Comparison of ENCODE assay signal across 35 mouse cellular contexts in the genomic region with DNA sequence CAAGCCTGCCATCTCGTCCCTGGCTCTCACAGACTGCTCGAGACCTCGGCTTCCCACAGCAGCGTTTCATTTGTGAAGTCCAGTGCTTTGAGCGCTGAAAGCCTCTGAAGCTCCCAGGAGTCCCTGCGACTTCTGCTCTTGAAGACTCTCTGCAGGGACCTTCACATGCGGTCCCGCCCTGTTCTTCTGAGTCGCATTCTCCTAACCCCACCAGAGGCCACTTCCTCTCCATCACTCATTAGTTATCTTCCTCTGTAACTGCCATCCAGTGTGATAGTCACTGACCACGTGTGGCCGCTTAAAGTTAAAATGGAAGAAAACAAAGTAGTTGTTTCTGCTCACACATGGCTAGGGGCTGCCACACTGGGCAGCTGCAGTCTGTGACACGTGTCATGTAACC. TPM values are rescaled to one million over a fixed set of nuclear protein-coding genes. Genes with fewer than 3 reads are reported as not detected.
DNase-seq lines count a peak whose midpoint lies in the region; ATAC-seq and TF ChIP-seq lines count a peak whose summit lies in the region.
"Had no signal": no experiment of that assay in that cellular context is flagged by ENCODE, and none has a peak within 500 bp of the region (broad histone marks: within the 10 kb centered on the region; RNA-seq: fewer than 3 reads in every experiment).

No protein-coding gene starts in this region.

- WGBS in liver, embryonic 12.5 days (ENCODE audit: insufficient replicate concordance) = 22% methylated on average over 12 of the region's 12 CpGs
- 19% methylated on average over 12 of the region's 12 CpGs for WGBS in liver, postnatal 0 days (ENCODE audit: insufficient replicate concordance)

- ATAC-seq in liver, embryonic 12.5 days = no peak
- ATAC-seq in liver, postnatal 0 days = no peak
- peak; percentile 78 for ATAC-seq in megakaryocyte, adult 5-6 weeks (ENCODE audit: poor library complexity, severe bottlenecking)
- ATAC-seq: forebrain, embryonic 15.5 days; intestine, embryonic 15.5 days had no signal

- H3K79me2 ChIP-seq in MEL (ENCODE audit: control insufficient read depth, insufficient read depth, low read length, poor library complexity) = no peaks in the 10 kb centered on the region

- no peak overlapping the region for H3K9ac ChIP-seq in liver, embryonic 12.5 days
- H3K9ac ChIP-seq in liver, postnatal 0 days (replicated peaks) = no peak overlapping the region
- no peak overlapping the region for H3K9ac ChIP-seq in MEL (ENCODE audit: control insufficient read depth, low read depth, low read length, poor library complexity, severe bottlenecking)
- H3K9ac ChIP-seq: embryonic facial prominence, embryonic 12.5 days; forebrain, embryonic 15.5 days; heart, embryonic 15.5 days; hindbrain, embryonic 12.5 days; intestine, embryonic 15.5 days; neural tube, embryonic 12.5 days had no signal

- H3K4me3 ChIP-seq in liver, embryonic 12.5 days = no peak overlapping the region
- no peak overlapping the region for H3K4me3 ChIP-seq in liver, postnatal 0 days (ENCODE audit: low read depth, low read length)
- no peak overlapping the region for H3K4me3 ChIP-seq in MEL (ENCODE audit: control insufficient read depth in 1 of 2, insufficient read depth in 1 of 2, low read depth in 2 of 2, low read length in 2 of 2)
- H3K4me3 ChIP-seq: embryonic facial prominence, embryonic 12.5 days; forebrain, embryonic 15.5 days; gastrocnemius, adult 2 months; heart, embryonic 15.5 days; hindbrain, embryonic 12.5 days; intestine, embryonic 15.5 days; myocyte; neural tube, embryonic 12.5 days had no signal

- 0 out of 2 replicates have a peak, but pooled peaks cover 8% of the 10 kb centered on the region for H3K4me1 ChIP-seq in liver, embryonic 12.5 days
- no peaks in the 10 kb centered on the region for H3K4me1 ChIP-seq in liver, postnatal 0 days (ENCODE audit: insufficient read depth)
- H3K4me1 ChIP-seq in MEL (ENCODE audit: control insufficient read depth in 1 of 2, insufficient read depth in 2 of 2, low read length in 2 of 2) = peaks cover 0 to 4% of the 10 kb centered on the region in 2 experiments; a peak in 1 of 4 replicates
- H3K4me1 ChIP-seq: forebrain, embryonic 15.5 days; heart, embryonic 15.5 days; hindbrain, embryonic 12.5 days; intestine, embryonic 15.5 days; neural tube, embryonic 12.5 days had no signal

- no peak for TF ChIP-seq POLR2A in MEL (IDR thresholded peaks at IDR 0.05; ENCODE audit: control insufficient read depth in 1 of 2, insufficient read depth in 1 of 2, low read depth in 1 of 2, low read length in 2 of 2, poor library complexity in 1 of 2)

- H3K9me3 ChIP-seq in liver, embryonic 12.5 days (replicated peaks) = no peaks in the 10 kb centered on the region
- no peaks in the 10 kb centered on the region for H3K9me3 ChIP-seq in liver, postnatal 0 days (ENCODE audit: low read length)
- no peaks in the 10 kb centered on the region for H3K9me3 ChIP-seq in MEL (replicated peaks; ENCODE audit: insufficient read depth, low read length)
- H3K9me3 ChIP-seq: forebrain, embryonic 15.5 days; heart, embryonic 15.5 days; hindbrain, embryonic 12.5 days; intestine, embryonic 15.5 days had no signal

- H3K27me3 ChIP-seq in liver, embryonic 12.5 days (replicated peaks) = peaks cover 19% of the 10 kb centered on the region
- H3K27me3 ChIP-seq in liver, postnatal 0 days (ENCODE audit: insufficient read depth, low read length) = peaks cover 7% of the 10 kb centered on the region; the same call in 1 of the 2 replicates
- no peaks in the 10 kb centered on the region for H3K27me3 ChIP-seq in MEL (ENCODE audit: control insufficient read depth in 1 of 2, insufficient read depth in 2 of 2, low read length in 2 of 2)
- H3K27me3 ChIP-seq: embryonic facial prominence, embryonic 12.5 days; forebrain, embryonic 15.5 days; heart, embryonic 15.5 days; hindbrain, embryonic 12.5 days; intestine, embryonic 15.5 days; neural tube, embryonic 12.5 days had no signal

- TF ChIP-seq RAD21 in MEL (IDR thresholded peaks at IDR 0.05; ENCODE audit: low read depth, low read length) = no peak

- DNase-seq in liver, postnatal 0 days = no peak
- peak; percentile 48 for DNase-seq in MEL (ENCODE audit: low read depth, low spot score)
- DNase-seq in spleen, adult 18-20 months = no peak
- no peak for DNase-seq in gastrocnemius, postnatal 10 days
- no peak for DNase-seq in cerebellum, adult 11 months
- DNase-seq: adrenal gland, postnatal 10 days; B cell, adult 2 months; cerebellum, postnatal 36 days; embryo, embryonic 11 days; gastrocnemius, adult 2 months; kidney, adult 2 months; kidney, postnatal 4 days; layer of hippocampus, adult 9-11 months; lung, adult 2 months; lung, postnatal 14 days; midbrain, embryonic 14.5 days; right cerebral cortex, adult 18-20 months; thymus, postnatal 4 days had no signal

- H3K36me3 ChIP-seq in liver, embryonic 12.5 days = no peaks in the 10 kb centered on the region
- H3K36me3 ChIP-seq in liver, postnatal 0 days (replicated peaks; ENCODE audit: insufficient read depth, low read length) = no peaks in the 10 kb centered on the region
- H3K36me3 ChIP-seq in MEL (ENCODE audit: control insufficient read depth in 1 of 2, insufficient read depth in 2 of 2, low read length in 2 of 2) = no peaks in the 10 kb centered on the region
- H3K36me3 ChIP-seq: heart, embryonic 15.5 days; intestine, embryonic 15.5 days had no signal

- 0 out of 2 replicates have a peak overlapping the region, but pooled peaks have one; percentile 19 for H3K4me2 ChIP-seq in liver, embryonic 12.5 days
- no peak overlapping the region for H3K4me2 ChIP-seq in liver, postnatal 0 days (ENCODE audit: low read depth, low read length)
- H3K4me2 ChIP-seq: embryonic facial prominence, embryonic 12.5 days; forebrain, embryonic 15.5 days; heart, embryonic 15.5 days; hindbrain, embryonic 12.5 days; intestine, embryonic 15.5 days; neural tube, embryonic 12.5 days had no signal

- no peak overlapping the region for H3K27ac ChIP-seq in liver, embryonic 12.5 days
- no peak overlapping the region for H3K27ac ChIP-seq in liver, postnatal 0 days (ENCODE audit: low read depth)
- H3K27ac ChIP-seq in MEL (ENCODE audit: control insufficient read depth, low read depth, low read length) = no peak overlapping the region
- H3K27ac ChIP-seq: embryonic facial prominence, embryonic 12.5 days; forebrain, embryonic 15.5 days; gastrocnemius, adult 2 months; heart, embryonic 15.5 days; hindbrain, embryonic 12.5 days; intestine, embryonic 15.5 days; kidney, postnatal 0 days; neural tube, embryonic 12.5 days had no signal

- no peak for TF ChIP-seq EP300 in liver, postnatal 0 days (IDR thresholded peaks at IDR 0.05; ENCODE audit: low read depth)
- TF ChIP-seq EP300 in MEL (IDR thresholded peaks at IDR 0.05; ENCODE audit: low read depth in 1 of 2, low read length in 2 of 2) = no peak

- no peak for TF ChIP-seq CTCF in liver, postnatal 0 days (IDR thresholded peaks at IDR 0.05; ENCODE audit: low read depth)
- TF ChIP-seq CTCF in MEL (IDR thresholded peaks at IDR 0.05 in 2 of 3, conservative IDR thresholded peaks at IDR 0.05 in 1 of 3; ENCODE audit: control insufficient read depth in 1 of 3, insufficient read depth in 1 of 3, low read depth in 2 of 3, low read length in 3 of 3, poor library complexity in 1 of 3, severe bottlenecking in 1 of 3) = no peak

TF ChIP-seq in MEL, 35 proteins besides CTCF, POLR2A, EP300 and RAD21:
- TF ChIP-seq BHLHE40 (IDR thresholded peaks at IDR 0.05; ENCODE audit: borderline replicate concordance, low read depth, low read length) = no peak
- TF ChIP-seq MYC (IDR thresholded peaks at IDR 0.05; ENCODE audit: low read depth, low read length) = 0 out of 2 replicates have a peak, but pooled peaks have one; percentile 47
TF ChIP-seq in MEL: peak in this region for 1.

RNA-seq across cellular contexts. Expression of a gene that starts 48.5 kb away (rescaled TPM):
- 4.4 and 5.2 TPM in 2 replicates for polyA plus RNA-seq in liver, embryonic 12.5 days (2016; fragmentation: Nextera tagmentation; extraction: Ambion mirVana)
- polyA plus RNA-seq in liver, postnatal 0 days (2015; fragmentation: Nextera tagmentation; extraction: Ambion mirVana) = 35.1 and 36.0 TPM in 2 replicates
- not detected in 2 replicates for total RNA-seq in MEL (2012; rRNA removed)
- polyA plus RNA-seq in MEL (2012; ENCODE audit: insufficient read depth in 1 of 2, insufficient read length in 2 of 2, low read depth in 1 of 2, low replicate concordance in 2 of 2, missing spikeins in 1 of 2) = not detected
- 0.27 and 0.56 TPM in 2 replicates for total RNA-seq in megakaryocyte, adult 5-6 weeks (2015)
- 1.3 TPM in 1 of 2 replicates, not detected in the other for total RNA-seq in megakaryocyte, adult 5-6 weeks (2017)
- not detected for total RNA-seq in gastrocnemius, postnatal 10 days (2021)
- total RNA-seq: gastrocnemius, adult 2 months; megakaryocyte-erythroid progenitor cell, adult 5-6 weeks had no signal
- polyA plus RNA-seq: embryonic facial prominence, embryonic 12.5 days; hindbrain, embryonic 12.5 days; hindbrain, postnatal 0 days; limb, embryonic 11.5 days; midbrain, embryonic 14.5 days; stomach, embryonic 14.5 days; thymus, postnatal 0 days had no signal

RNA-seq across cellular contexts. Expression of a gene that starts 59.8 kb away (rescaled TPM):
- polyA plus RNA-seq in liver, embryonic 12.5 days (2016; fragmentation: Nextera tagmentation; extraction: Ambion mirVana) = 57.0 and 62.6 TPM in 2 replicates
- 531 and 542 TPM in 2 replicates for polyA plus RNA-seq in liver, postnatal 0 days (2015; fragmentation: Nextera tagmentation; extraction: Ambion mirVana)
- total RNA-seq in MEL (2012; rRNA removed) = 0.04 TPM in 1 of 2 replicates, not detected in the other
- under 1 TPM in 1 of 2 experiments, not detected in 1; 0.03 TPM for polyA plus RNA-seq in MEL (2012; ENCODE audit: insufficient read depth in 1 of 2, insufficient read length in 2 of 2, low read depth in 1 of 2, low replicate concordance in 2 of 2, missing spikeins in 1 of 2)
- 50.6 and 57.5 TPM in 2 replicates for total RNA-seq in megakaryocyte, adult 5-6 weeks (2015)
- total RNA-seq in megakaryocyte, adult 5-6 weeks (2017) = 98.7 and 109 TPM in 2 replicates
- total RNA-seq in gastrocnemius, postnatal 10 days (2021) = under 1 TPM in 1 of 2 experiments, not detected in 1; 0.56 TPM
- total RNA-seq: ES-E14; gastrocnemius, adult 2 months; left cerebral cortex, postnatal 14 days had no signal
- polyA plus RNA-seq: myocyte had no signal

Comparison
In these comparisons a context has a peak if more than half of its experiments do, and no peak if none do; other contexts are left out.
1. RNA of a gene that starts 59.8 kb away (total RNA-seq): 50.6 to 109 TPM in megakaryocyte, adult 5-6 weeks; 0.56 TPM in gastrocnemius, postnatal 10 days and 0.04 TPM in MEL; every median in the first group is over 10 times any median in the second.